Mouse (Mus musculus) olfactory bulb, adult 2 months (tissue): ENCODE results near the gene Tes. TPM values are rescaled to one million over a fixed set of nuclear protein-coding genes. Genes with fewer than 3 reads are reported as not detected.

Experiments
- H3K27ac ChIP-seq: fragments of 200-500 bp; 2 replicates; pipeline ENCODE4 v1.5.1; 2012; ENCODE audit warnings: low read depth, low read length; ENCODE audit not compliant: insufficient read depth
- H3K4me1 ChIP-seq: fragments of 200-500 bp; 2 replicates; pipeline ENCODE4 v1.6.1; 2012; ENCODE audit warnings: low read length; ENCODE audit not compliant: control insufficient read depth, insufficient read depth
- H3K4me3 ChIP-seq: fragments of 200-500 bp; 2 replicates; pipeline ENCODE4 v1.5.1; 2012; ENCODE audit warnings: mild to moderate bottlenecking, low read depth, low read length, moderate library complexity; ENCODE audit not compliant: insufficient read depth
- CTCF ChIP-seq: fragments of 200-500 bp; IDR thresholded peaks from 2 replicates; pipeline ENCODE4 v1.5.1; 2012; ENCODE audit warnings: low read depth, mild to moderate bottlenecking, low read length, moderate library complexity; ENCODE audit not compliant: insufficient read depth
- POLR2A ChIP-seq: fragments of 200-500 bp; IDR thresholded peaks from 2 replicates; pipeline ENCODE4 v1.6.1; 2012; ENCODE audit warnings: mild to moderate bottlenecking, low read depth, low read length, moderate library complexity; ENCODE audit not compliant: insufficient read depth
- WGBS: fragments of 180-500 bp; shearing (Covaris S2); methylation state at CpG from one replicate; pipeline ENCODE4 v1.1.7; 2018; 5-methylcytosine and 5-hydroxymethylcytosine counted together
- polyA plus RNA-seq: library from polyadenylated mRNA; stranded (reverse); fragments of >200 nt; gene quantifications from 2 replicates; pipeline ENCODE4 v1.2.4, GENCODE M21; 2012; ENCODE audit warnings: low replicate concordance; ENCODE audit not compliant: missing spikeins, insufficient read depth, insufficient read length

Tes gene
- polyA plus RNA-seq, 1 experiment, result not detected

DNA sequence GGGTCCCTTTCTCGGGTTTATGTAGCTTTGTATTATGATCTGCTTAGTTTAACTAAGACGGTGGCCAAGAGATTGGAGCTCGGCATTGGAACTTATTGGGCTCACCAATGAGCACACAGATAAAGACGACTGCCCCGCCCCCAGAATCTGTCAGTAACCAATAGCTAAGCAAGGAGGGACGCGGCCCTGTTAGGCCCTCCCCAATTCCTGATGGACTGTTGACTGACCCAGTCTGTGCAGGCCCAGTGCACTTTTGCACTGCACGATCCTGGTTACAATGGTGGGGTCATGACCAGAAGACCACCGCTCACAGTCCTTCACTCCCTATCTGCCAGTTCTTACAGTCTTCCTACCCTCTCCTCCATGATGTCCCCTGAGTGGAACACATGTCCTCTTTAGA, 33.6 kb downstream of the Tes start:
- TF ChIP-seq POLR2A, result no peak
- TF ChIP-seq CTCF, result no peak
- Histone ChIP-seq H3K4me3 (no peak overlapping the region), H3K4me1 (no peaks in the 10 kb centered on the region), H3K27ac (no peak overlapping the region)
- WGBS, result 91% methylated on average over 9 of the region's 9 CpGs

DNA sequence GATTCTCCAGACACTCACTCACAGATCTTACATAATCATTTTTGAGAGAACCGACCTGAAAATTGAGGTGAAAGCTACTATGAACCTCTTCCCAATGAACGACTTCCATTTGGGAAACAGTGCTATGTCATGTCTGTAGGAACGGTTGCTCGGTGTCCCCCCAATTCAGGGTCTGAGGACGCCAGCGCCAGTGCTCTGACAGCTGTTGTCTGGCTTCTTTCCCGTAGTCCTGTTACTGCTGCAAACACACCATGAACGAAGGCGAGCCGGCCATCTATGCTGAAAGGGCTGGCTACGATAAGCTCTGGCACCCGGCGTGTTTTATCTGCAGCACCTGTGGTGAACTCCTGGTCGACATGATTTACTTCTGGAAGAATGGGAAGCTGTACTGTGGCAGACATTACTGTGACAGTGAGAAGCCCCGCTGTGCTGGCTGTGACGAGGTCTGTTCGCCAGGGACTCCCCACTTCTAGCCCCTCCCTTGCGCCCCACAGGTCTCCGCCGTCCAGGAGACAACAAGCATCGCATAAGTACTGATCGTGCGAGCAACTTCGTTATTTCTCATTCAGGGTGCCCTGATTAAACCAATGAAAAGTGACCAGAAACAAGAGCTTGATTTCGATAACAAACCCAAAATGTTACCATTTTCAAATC, 34.7 kb downstream of the Tes start:
- Histone ChIP-seq H3K4me3 (no peak overlapping the region), H3K4me1 (no peaks in the 10 kb centered on the region), H3K27ac (no peak overlapping the region)
- 77% methylated on average over 25 of the region's 25 CpGs for WGBS
- TF ChIP-seq CTCF, result no peak
- TF ChIP-seq POLR2A, result no peak

DNA sequence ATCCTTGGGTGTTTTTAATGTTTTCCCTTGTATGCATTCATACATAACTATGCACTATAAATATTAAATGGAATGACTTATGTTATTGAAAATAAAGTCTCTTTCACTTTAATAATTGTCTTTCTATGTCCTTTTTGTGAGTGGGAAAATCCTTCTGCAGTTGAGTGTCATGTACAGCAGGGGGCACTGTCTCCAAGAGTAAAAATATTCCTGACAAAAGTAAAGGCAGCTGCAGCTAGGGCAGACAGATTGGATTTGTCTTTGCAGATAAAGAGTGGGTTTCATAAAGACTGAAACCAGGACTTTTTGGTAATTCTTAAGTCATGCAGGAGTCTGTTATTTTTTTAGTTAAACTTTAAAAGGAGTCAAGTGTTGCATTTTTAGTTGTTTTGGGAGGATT, 40.8 kb downstream of the Tes start:
- Histone ChIP-seq H3K4me1 (no peaks in the 10 kb centered on the region), H3K27ac (no peak overlapping the region), H3K4me3 (no peak overlapping the region)
- no peak for TF ChIP-seq POLR2A
- no peak for TF ChIP-seq CTCF

DNA sequence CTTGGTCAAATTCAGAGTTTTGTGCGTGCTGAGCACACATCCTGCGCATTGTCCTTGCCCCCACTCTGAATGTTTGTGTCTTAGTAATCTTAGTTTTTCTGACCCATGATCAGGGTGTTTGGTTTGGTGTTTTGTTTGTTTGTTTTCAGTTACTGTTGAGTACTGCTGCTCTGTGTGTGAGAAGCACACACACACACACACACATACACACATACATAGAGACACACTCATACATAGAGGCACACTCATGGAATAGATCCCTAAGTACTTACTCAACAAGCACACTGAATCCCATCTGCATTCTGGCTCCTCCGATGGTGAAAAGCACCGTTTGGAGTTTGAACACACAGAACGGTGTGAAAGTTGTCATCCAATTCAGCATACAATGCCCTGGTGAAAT, 41.5 kb downstream of the Tes start:
- WGBS, result 98% methylated on average over 5 of the region's 5 CpGs
- TF ChIP-seq CTCF, result no peak
- Histone ChIP-seq H3K4me1 (no peaks in the 10 kb centered on the region), H3K4me3 (no peak overlapping the region), H3K27ac (no peak overlapping the region)

DNA sequence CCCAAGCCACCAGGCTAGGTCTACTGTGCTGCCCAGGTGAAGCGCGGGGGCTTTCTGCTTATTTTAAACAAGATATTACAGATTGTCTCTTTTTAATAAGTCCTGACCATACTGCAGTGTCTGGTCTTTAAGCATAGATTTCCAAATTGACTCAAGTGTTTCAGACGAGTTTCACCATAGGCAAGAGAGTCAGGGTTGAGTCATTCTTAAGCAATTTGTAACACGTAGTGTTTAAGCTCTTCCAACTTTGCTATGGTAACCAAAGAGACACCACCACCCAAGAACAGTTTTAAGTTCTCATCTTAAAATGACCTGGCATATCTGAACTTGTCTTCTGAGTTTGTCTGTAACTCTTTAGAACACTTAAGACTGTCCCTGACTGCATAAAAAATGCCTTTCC, 44.3 kb downstream of the Tes start:
- TF ChIP-seq POLR2A (no peak), CTCF (no peak)
- no peak overlapping the region for H3K27ac ChIP-seq
- no peaks in the 10 kb centered on the region for H3K4me1 ChIP-seq
- WGBS, result 69% methylated on average over 4 of the region's 4 CpGs
- no peak overlapping the region for H3K4me3 ChIP-seq

DNA sequence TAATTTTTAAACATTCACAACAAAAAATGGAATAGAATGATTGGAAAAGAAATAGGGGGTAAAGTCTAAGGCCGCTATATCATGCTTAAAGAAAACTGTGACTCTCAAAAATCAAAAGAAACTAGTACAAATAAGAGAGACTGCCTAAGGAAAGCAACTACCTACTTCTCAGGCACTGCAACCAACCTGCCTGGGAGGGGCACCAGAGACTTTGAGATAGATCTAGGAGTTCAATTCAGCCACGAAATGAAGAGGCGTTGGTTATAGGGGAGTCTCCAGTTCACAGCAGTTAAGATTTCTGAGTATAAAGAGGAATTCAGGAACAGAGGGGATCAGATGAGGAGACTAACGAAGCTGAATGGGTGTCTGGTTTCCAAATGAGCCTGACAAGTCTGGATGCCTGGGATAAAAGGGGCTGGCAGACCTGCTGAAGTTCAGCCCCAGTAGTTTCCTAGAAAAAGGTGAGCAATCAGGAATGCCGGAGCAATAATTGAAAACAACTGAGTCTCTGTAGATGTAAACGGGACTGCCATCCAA, 45.7 kb downstream of the Tes start:
- Histone ChIP-seq H3K4me3 (no peak overlapping the region), H3K27ac (no peak overlapping the region), H3K4me1 (no peaks in the 10 kb centered on the region)
- WGBS, result 65% methylated on average over 6 of the region's 6 CpGs
- TF ChIP-seq CTCF, result no peak
- no peak for TF ChIP-seq POLR2A

DNA sequence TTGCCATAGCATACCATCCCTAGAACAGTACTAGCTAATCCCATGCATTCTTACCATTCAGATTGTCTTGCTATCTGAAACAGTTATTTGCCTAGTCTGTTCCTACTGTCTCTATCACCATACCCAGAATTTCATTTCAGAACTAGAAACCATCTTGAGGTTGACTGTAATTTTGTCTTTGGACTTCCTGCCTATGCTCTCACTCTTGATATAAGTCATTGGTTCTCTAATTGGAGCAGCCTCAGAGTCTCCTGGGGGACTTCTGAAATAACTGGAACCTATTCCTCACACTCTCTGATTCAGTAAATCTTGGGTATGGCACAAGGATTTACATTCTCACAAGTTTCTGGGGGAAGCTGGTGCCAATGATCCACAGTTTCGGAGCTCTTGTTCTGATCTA, 47.1 kb downstream of the Tes start:
- TF ChIP-seq CTCF, result no peak
- no peak for TF ChIP-seq POLR2A
- H3K4me1 ChIP-seq, result no peaks in the 10 kb centered on the region
- 97% methylated on average over 1 of the region's 1 CpGs for WGBS
- no peak overlapping the region for H3K27ac ChIP-seq
- no peak overlapping the region for H3K4me3 ChIP-seq

DNA sequence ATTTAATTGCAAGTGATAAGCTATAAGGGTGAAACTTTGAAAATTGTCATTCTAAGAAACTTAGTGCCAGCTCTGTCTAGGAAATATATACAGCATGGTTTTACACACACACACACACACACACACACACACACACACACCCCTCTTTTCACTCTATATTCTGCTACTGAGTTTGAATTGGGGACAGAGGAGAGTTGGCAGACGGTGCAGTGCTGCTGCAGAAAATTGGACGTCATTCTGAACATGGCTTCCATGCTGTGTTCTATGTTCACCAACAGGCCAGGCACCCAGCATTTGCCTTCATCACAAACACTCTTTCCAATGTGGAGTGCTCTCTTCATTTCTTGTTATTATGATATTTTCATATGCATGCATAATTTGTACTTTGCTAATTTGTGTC, 48.0 kb downstream of the Tes start:
- WGBS, result 74% methylated on average over 2 of the region's 2 CpGs
- Histone ChIP-seq H3K27ac (no peak overlapping the region), H3K4me1 (no peaks in the 10 kb centered on the region), H3K4me3 (no peak overlapping the region)
- TF ChIP-seq CTCF, result no peak
- no peak for TF ChIP-seq POLR2A

DNA sequence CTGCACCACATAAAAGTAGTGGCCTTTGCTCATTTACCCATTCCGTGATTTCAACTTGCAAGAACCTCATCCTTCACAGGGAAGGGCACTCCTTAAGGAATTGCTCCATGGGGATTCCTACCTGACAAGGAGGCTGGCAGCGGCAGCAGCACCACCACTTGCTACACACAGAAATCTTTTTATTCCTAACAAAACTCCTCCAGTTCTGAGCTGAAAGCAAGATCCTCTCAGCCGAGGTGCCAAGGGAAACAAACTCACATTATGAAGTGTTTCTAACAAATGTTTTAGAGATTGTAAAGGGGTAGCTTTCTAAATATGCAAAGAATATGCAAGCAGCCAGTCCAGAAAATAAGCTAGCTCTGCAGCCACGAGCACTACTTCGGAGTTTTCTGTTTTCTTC, 49.6 kb downstream of the Tes start:
- H3K27ac ChIP-seq, result no peak overlapping the region
- H3K4me1 ChIP-seq, result no peaks in the 10 kb centered on the region
- 59% methylated on average over 5 of the region's 5 CpGs for WGBS
- H3K4me3 ChIP-seq, result no peak overlapping the region
- TF ChIP-seq POLR2A, result no peak
- TF ChIP-seq CTCF, result no peak

DNA sequence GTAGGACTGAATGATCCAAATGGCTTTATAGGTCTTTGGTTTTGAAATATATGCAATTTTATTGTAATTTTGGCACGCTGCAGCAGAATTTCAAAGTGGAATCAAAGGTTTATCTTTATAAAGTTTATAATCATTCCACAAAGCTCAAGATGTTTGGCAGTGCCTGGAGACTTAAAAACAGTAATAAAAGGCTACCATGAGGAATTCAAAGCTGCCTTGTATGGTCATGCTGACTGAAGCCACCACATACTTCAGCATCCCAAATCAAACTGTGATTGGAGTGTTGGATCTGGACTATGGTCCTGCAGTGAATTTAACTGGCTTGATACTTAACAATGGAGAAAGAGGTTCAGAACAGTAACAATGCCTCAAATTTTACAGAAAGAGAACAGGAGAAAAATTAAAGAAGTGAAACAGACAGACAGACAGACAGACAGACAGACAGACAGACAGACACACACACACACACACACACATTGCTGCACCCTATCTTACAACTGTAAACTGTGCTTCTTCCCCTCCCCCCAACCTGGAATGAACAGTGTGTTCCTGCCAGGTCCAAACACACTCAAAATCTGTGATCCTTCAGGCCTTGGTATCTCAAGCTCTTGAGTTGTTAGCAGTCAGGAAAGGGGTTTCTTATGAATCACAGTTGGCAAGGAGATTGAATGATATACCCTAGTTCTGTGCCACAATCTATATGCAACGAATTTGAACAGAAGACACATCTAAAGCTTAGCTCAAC, 50.3 kb downstream of the Tes start:
- Histone ChIP-seq H3K27ac (no peak overlapping the region), H3K4me1 (peaks cover 4% of the 10 kb centered on the region), H3K4me3 (no peak overlapping the region)
- TF ChIP-seq CTCF (no peak), POLR2A (no peak)
- 84% methylated on average over 2 of the region's 2 CpGs for WGBS
